8 mouse cellular contexts compared by ENCODE assay signal in genomic region chr2:36201756-36202610, GRCm38 (mm10). TPM values are rescaled to one million over a fixed set of nuclear protein-coding genes. Genes with fewer than 3 reads are reported as not detected.
DNase-seq lines count a peak whose midpoint lies in the region; ATAC-seq and TF ChIP-seq lines count a peak whose summit lies in the region.

No protein-coding gene starts in this region.

- TF ChIP-seq CTCF in cerebellum, adult 2 months (IDR thresholded peaks at IDR 0.05; ENCODE audit: borderline replicate concordance, insufficient read depth, low read depth, low read length) = no peak
- no peak for TF ChIP-seq CTCF in C2C12 (IDR thresholded peaks at IDR 0.05; ENCODE audit: control insufficient read depth, insufficient read depth, insufficient read length)

- 23% methylated on average over 18 of the region's 18 CpGs for WGBS in cerebellum, adult 2 months
- WGBS in forebrain, embryonic 16.5 days = 23% methylated on average over 18 of the region's 18 CpGs
- WGBS in liver, embryonic 15.5 days (ENCODE audit: insufficient replicate concordance) = 25% methylated on average over 18 of the region's 18 CpGs

- H3K4me3 ChIP-seq in cerebellum, adult 2 months (replicated peaks; ENCODE audit: insufficient read depth, low read depth, low read length) = peak overlapping the region; percentile 48
- peak overlapping the region; percentile 0 for H3K4me3 ChIP-seq in C2C12 (ENCODE audit: insufficient read depth, poor library complexity, severe bottlenecking)
- H3K4me3 ChIP-seq in forebrain, embryonic 16.5 days (replicated peaks; ENCODE audit: low read length) = peak overlapping the region; percentile 47
- H3K4me3 ChIP-seq in liver, embryonic 15.5 days (replicated peaks) = peak overlapping the region; percentile 53; the same call in 1 of the 2 replicates

- DNase-seq in cerebellum, adult 2 months = no peak
- DNase-seq in cerebellum, postnatal 36 days = no peak
- DNase-seq in adipocyte (ENCODE audit: low spot score) = no peak
- no peak for DNase-seq in spleen, postnatal 4 days (ENCODE audit: low spot score in 2 of 2)
- DNase-seq in spleen, postnatal 10 days (ENCODE audit: low spot score in 2 of 2) = no peak

- no peak for TF ChIP-seq POLR2A in cerebellum, adult 2 months (IDR thresholded peaks at IDR 0.05; ENCODE audit: borderline replicate concordance, insufficient read depth, low read length)

- no peaks in the 10 kb centered on the region for H3K79me2 ChIP-seq in C2C12 (ENCODE audit: control insufficient read depth, insufficient read depth)

- H3K4me2 ChIP-seq in forebrain, embryonic 16.5 days (ENCODE audit: low read length) = peak overlapping the region; percentile 91
- H3K4me2 ChIP-seq in liver, embryonic 15.5 days = peak overlapping the region; percentile 81

- no peaks in the 10 kb centered on the region for H3K9me3 ChIP-seq in forebrain, embryonic 16.5 days (ENCODE audit: control insufficient read depth, low read length)
- H3K9me3 ChIP-seq in liver, embryonic 15.5 days (replicated peaks) = no peaks in the 10 kb centered on the region

- H3K79me3 ChIP-seq in C2C12 (ENCODE audit: low read depth) = no peaks in the 10 kb centered on the region

- peak overlapping the region; percentile 68; the same call in 1 of the 2 replicates for H3K9ac ChIP-seq in forebrain, embryonic 16.5 days (replicated peaks; ENCODE audit: low read depth, low read length)
- no peak overlapping the region for H3K9ac ChIP-seq in liver, embryonic 15.5 days

- no peak for ATAC-seq in forebrain, embryonic 16.5 days
- no peak for ATAC-seq in liver, embryonic 15.5 days (ENCODE audit: insufficient read depth)

- no peak overlapping the region for H3K27ac ChIP-seq in cerebellum, adult 2 months (ENCODE audit: insufficient read depth, low read length)
- peak overlapping the region; percentile 89 for H3K27ac ChIP-seq in forebrain, embryonic 16.5 days (ENCODE audit: low read length)
- H3K27ac ChIP-seq in liver, embryonic 15.5 days (replicated peaks) = no peak overlapping the region

- peak overlapping the region; percentile 8 for H3ac ChIP-seq in C2C12 (ENCODE audit: control insufficient read depth, insufficient read length, low read depth)

- H3K36me3 ChIP-seq in C2C12 (ENCODE audit: control insufficient read depth, insufficient read depth) = no peaks in the 10 kb centered on the region
- H3K36me3 ChIP-seq in forebrain, embryonic 16.5 days (ENCODE audit: control insufficient read depth, insufficient read depth) = no peaks in the 10 kb centered on the region
- H3K36me3 ChIP-seq in liver, embryonic 15.5 days (replicated peaks) = no peaks in the 10 kb centered on the region

- H3K4me1 ChIP-seq in cerebellum, adult 2 months (ENCODE audit: control insufficient read depth, insufficient read depth, low read length) = peaks cover 9% of the 10 kb centered on the region; the same call in 1 of the 2 replicates
- peaks cover 30% of the 10 kb centered on the region for H3K4me1 ChIP-seq in forebrain, embryonic 16.5 days (replicated peaks; ENCODE audit: control insufficient read depth, insufficient read depth, low read length)
- peaks cover 79% of the 10 kb centered on the region for H3K4me1 ChIP-seq in liver, embryonic 15.5 days (replicated peaks)

- peaks cover 2% of the 10 kb centered on the region; the same call in 1 of the 2 replicates for H3K27me3 ChIP-seq in cerebellum, adult 2 months (ENCODE audit: control insufficient read depth, insufficient read depth, low read length)
- H3K27me3 ChIP-seq in C2C12 (ENCODE audit: control insufficient read depth, insufficient read depth, insufficient read length) = no peaks in the 10 kb centered on the region
- H3K27me3 ChIP-seq in forebrain, embryonic 16.5 days (replicated peaks; ENCODE audit: control insufficient read depth, insufficient read depth, low read length) = peaks cover 16% of the 10 kb centered on the region
- H3K27me3 ChIP-seq in liver, embryonic 15.5 days = peaks cover 58% of the 10 kb centered on the region

TF ChIP-seq in C2C12, 6 proteins besides CTCF, POLR2A, EP300 and RAD21:
- TF ChIP-seq MAX (IDR thresholded peaks at IDR 0.05) (no peak), MYOD1 (IDR thresholded peaks at IDR 0.05; ENCODE audit: control insufficient read depth, insufficient read length, low read depth) (no peak), USF1 (IDR thresholded peaks at IDR 0.05; ENCODE audit: low read depth) (no peak), CEBPB (IDR thresholded peaks at IDR 0.05; ENCODE audit: low read depth) (no peak), MYOG (IDR thresholded peaks at IDR 0.05; ENCODE audit: control insufficient read depth, extremely low read depth, insufficient read length) (no peak), FOSL1 (IDR thresholded peaks at IDR 0.05; ENCODE audit: insufficient read depth, low read length, poor library complexity, severe bottlenecking) (no peak)

RNA-seq across cellular contexts. Expression of gene Ptgs1, which starts 28.2 kb away (rescaled TPM):
- polyA plus RNA-seq in cerebellum, adult 2 months (2012; rRNA removed) = 6.5 and 9.3 TPM in 2 replicates
- 336 TPM for polyA plus RNA-seq in C2C12 (2012; fragmentation: generic; extraction: Trizol)
- 3.5 and 5.0 TPM in 2 replicates for polyA plus RNA-seq in forebrain, embryonic 16.5 days (2015; fragmentation: Nextera tagmentation; extraction: Ambion mirVana)
- 20.9 and 22.8 TPM in 2 replicates for polyA plus RNA-seq in liver, embryonic 15.5 days (2015; fragmentation: Nextera tagmentation; extraction: Ambion mirVana)

Comparison
In these comparisons a context has a peak if more than half of its experiments do, and no peak if none do; other contexts are left out.
1. H3K4me3 ChIP-seq: peak in every context shown above with its lines; median percentile 53 in liver, embryonic 15.5 days; 48 in cerebellum, adult 2 months; 47 in forebrain, embryonic 16.5 days; 0 in C2C12.
2. RNA of gene Ptgs1, which starts 28.2 kb away (polyA plus RNA-seq): 336 TPM in C2C12 (single experiment); 20.9 to 22.8 TPM in liver, embryonic 15.5 days, 6.5 to 9.3 TPM in cerebellum, adult 2 months and 3.5 to 5.0 TPM in forebrain, embryonic 16.5 days; every median in the first group is over 10 times any median in the second.